Mouse (Mus musculus) C2C12 (cell line): ENCODE measurements around the gene Cntn4. TPM values are rescaled to one million over a fixed set of nuclear protein-coding genes. Genes with fewer than 3 reads are reported as not detected.

Experiments used
- H3K27me3 ChIP-seq: one replicate; pipeline ENCODE4 v1.6.1; 2011; ENCODE audit not compliant: control insufficient read depth, insufficient read depth, insufficient read length
- H3K36me3 ChIP-seq: one replicate; pipeline ENCODE4 v1.6.1; 2011; ENCODE audit not compliant: control insufficient read depth, insufficient read depth
- H3K4me3 ChIP-seq: one replicate; pipeline ENCODE4 v1.5.1; 2011; ENCODE audit warnings: mild to moderate bottlenecking, control low read depth; ENCODE audit not compliant: poor library complexity, insufficient read depth, severe bottlenecking
- H3K79me2 ChIP-seq: one replicate; pipeline ENCODE4 v1.6.1; 2011; ENCODE audit not compliant: control insufficient read depth, insufficient read depth
- H3K79me3 ChIP-seq: one replicate; pipeline ENCODE4 v1.6.1; 2011; ENCODE audit warnings: low read depth, control low read depth
- H3ac ChIP-seq: one replicate; pipeline ENCODE3; 2011; ENCODE audit warnings: low read depth; ENCODE audit not compliant: control insufficient read depth, insufficient read length
- CEBPB ChIP-seq: IDR thresholded peaks from one replicate; pipeline ENCODE4 v1.6.1; 2011; ENCODE audit warnings: low read depth, mild to moderate bottlenecking, control low read depth, moderate library complexity
- CTCF ChIP-seq: IDR thresholded peaks from one replicate; pipeline ENCODE4 v1.5.1; 2011; ENCODE audit not compliant: control insufficient read depth, insufficient read depth, insufficient read length
- FOSL1 ChIP-seq: IDR thresholded peaks from one replicate; pipeline ENCODE4 v1.8.0; 2011; ENCODE audit warnings: mild to moderate bottlenecking, low read length; ENCODE audit not compliant: poor library complexity, insufficient read depth, severe bottlenecking
- MAX ChIP-seq: IDR thresholded peaks from one replicate; pipeline ENCODE4 v1.6.1; 2011; ENCODE audit warnings: mild to moderate bottlenecking, control low read depth
- MYOD1 ChIP-seq: IDR thresholded peaks from one replicate; pipeline ENCODE4 v1.6.1; 2011; ENCODE audit warnings: low read depth; ENCODE audit not compliant: control insufficient read depth, insufficient read length
- MYOG ChIP-seq: IDR thresholded peaks from one replicate; pipeline ENCODE4 v1.6.1; 2011; ENCODE audit not compliant: control insufficient read depth, insufficient read length; ENCODE audit errors: extremely low read depth
- USF1 ChIP-seq: IDR thresholded peaks from one replicate; pipeline ENCODE4 v1.6.1; 2011; ENCODE audit warnings: low read depth, mild to moderate bottlenecking, control low read depth, moderate library complexity
- polyA plus RNA-seq: library from polyadenylated mRNA; unstranded; fragments of >200 nt; fragmentation: generic; extraction: Trizol; gene quantifications from one replicate; pipeline ENCODE4 v1.2.1, GENCODE M21; 2012; ENCODE audit warnings: missing spikeins

Gene Cntn4
- polyA plus RNA-seq, 1 experiment: not detected

- TF ChIP-seq FOSL1: no peak
- no peak for TF ChIP-seq MYOD1
- TF ChIP-seq MAX: no peak
- no peak for TF ChIP-seq CTCF
- no peak for TF ChIP-seq CEBPB
- no peak for TF ChIP-seq USF1
- no peak for TF ChIP-seq MYOG
- no peaks in the 10 kb centered on the region for H3K36me3 ChIP-seq
- no peak overlapping the region for H3ac ChIP-seq
These were observed 1024.5 kb downstream of the Cntn4 start for GRCm38 (mm10) chr6:106701931-106702330.

DNA sequence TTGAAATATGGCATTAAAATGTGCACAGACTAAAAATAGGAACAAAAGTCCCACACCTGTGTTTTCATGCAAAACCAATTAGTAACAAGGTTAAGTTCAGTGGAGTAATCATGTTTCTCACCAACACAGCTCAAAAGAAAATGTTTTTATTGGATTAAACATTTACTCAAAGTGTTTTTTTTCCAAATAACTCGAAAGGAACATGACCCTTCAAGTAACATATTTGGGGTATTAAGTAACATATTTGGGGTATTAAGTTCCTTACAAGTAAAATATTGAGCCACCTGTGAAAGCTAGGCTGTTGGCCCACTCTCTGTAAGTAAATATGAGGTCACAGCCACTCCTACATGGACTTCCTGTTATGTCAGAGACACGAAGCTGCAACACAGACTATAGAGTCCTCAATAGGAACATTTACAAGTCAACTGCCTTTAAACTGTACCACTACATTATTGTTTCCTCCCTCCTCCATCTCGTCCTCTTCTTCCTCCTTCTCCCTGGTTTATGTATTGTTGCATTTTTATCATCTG is 1028.1 kb downstream of the Cntn4 start:
- no peaks in the 10 kb centered on the region for H3K79me2 ChIP-seq
- TF ChIP-seq CTCF: no peak
- TF ChIP-seq CEBPB: no peak
- no peak for TF ChIP-seq FOSL1
- TF ChIP-seq MAX: no peak
- no peak for TF ChIP-seq MYOG
- no peak for TF ChIP-seq USF1
- TF ChIP-seq MYOD1: no peak
- no peaks in the 10 kb centered on the region for H3K36me3 ChIP-seq
- H3K27me3 ChIP-seq: no peaks in the 10 kb centered on the region
- no peak overlapping the region for H3ac ChIP-seq
- no peaks in the 10 kb centered on the region for H3K79me3 ChIP-seq
- H3K4me3 ChIP-seq: no peak overlapping the region

More at GRCm38 (mm10) chr6:106701931-106702330, 1024.5 kb downstream of the Cntn4 start:
- no peaks in the 10 kb centered on the region for H3K27me3 ChIP-seq
- no peaks in the 10 kb centered on the region for H3K79me3 ChIP-seq
- H3K79me2 ChIP-seq: no peaks in the 10 kb centered on the region
- H3K4me3 ChIP-seq: no peak overlapping the region

GRCm38 (mm10) chr6:106725642-106726041 is 1048.2 kb downstream of the Cntn4 start:
- no peaks in the 10 kb centered on the region for H3K79me3 ChIP-seq
- H3K27me3 ChIP-seq: no peaks in the 10 kb centered on the region
- no peak overlapping the region for H3ac ChIP-seq
- no peak overlapping the region for H3K4me3 ChIP-seq
- H3K36me3 ChIP-seq: no peaks in the 10 kb centered on the region
- TF ChIP-seq CEBPB: no peak
- no peak for TF ChIP-seq MYOD1
- TF ChIP-seq CTCF: no peak
- no peak for TF ChIP-seq FOSL1
- no peak for TF ChIP-seq USF1
- no peak for TF ChIP-seq MYOG
- TF ChIP-seq MAX: no peak
- no peaks in the 10 kb centered on the region for H3K79me2 ChIP-seq

DNA sequence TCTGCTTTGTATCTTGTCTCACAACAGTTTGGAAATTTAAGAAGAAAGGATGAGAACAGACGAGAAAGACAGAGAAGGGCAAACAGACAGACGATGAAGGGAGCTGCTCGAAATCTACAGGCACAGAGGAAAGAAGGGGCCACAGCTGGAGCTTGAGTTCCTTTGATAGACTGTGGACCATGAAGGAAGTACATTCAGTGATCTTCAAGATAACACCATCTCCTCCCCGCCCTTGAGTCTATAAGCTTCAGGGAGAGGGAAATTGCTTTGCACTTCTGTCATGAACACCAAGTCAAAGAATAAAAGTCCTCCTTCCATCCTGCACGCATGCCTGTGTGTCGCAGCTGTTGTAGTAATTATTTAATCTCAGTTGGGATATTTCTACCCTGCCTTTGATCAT is 1048.6 kb downstream of the Cntn4 start:
- Histone ChIP-seq H3K27me3 (no peaks in the 10 kb centered on the region), H3K4me3 (no peak overlapping the region), H3K79me3 (no peaks in the 10 kb centered on the region), H3ac (no peak overlapping the region), H3K79me2 (no peaks in the 10 kb centered on the region), H3K36me3 (no peaks in the 10 kb centered on the region)
- TF ChIP-seq MYOD1: no peak
- no peak for TF ChIP-seq MAX
- no peak for TF ChIP-seq MYOG

- no peak for TF ChIP-seq USF1
- TF ChIP-seq FOSL1: no peak
- no peak for TF ChIP-seq MYOG
- TF ChIP-seq MAX: no peak
- no peak for TF ChIP-seq CEBPB
- TF ChIP-seq MYOD1: no peak
- TF ChIP-seq CTCF: no peak
- no peaks in the 10 kb centered on the region for H3K79me3 ChIP-seq
- H3K4me3 ChIP-seq: no peak overlapping the region
- H3K36me3 ChIP-seq: no peaks in the 10 kb centered on the region
- no peak overlapping the region for H3ac ChIP-seq
- H3K79me2 ChIP-seq: no peaks in the 10 kb centered on the region
- H3K27me3 ChIP-seq: no peaks in the 10 kb centered on the region
These were observed 1050.2 kb downstream of the Cntn4 start for GRCm38 (mm10) chr6:106727703-106728102.

- no peaks in the 10 kb centered on the region for H3K79me2 ChIP-seq
- TF ChIP-seq MAX (no peak), CEBPB (no peak), MYOD1 (no peak), MYOG (no peak), CTCF (no peak), USF1 (no peak), FOSL1 (no peak)
- no peak overlapping the region for H3ac ChIP-seq
- no peaks in the 10 kb centered on the region for H3K36me3 ChIP-seq
- H3K4me3 ChIP-seq: no peak overlapping the region
- no peaks in the 10 kb centered on the region for H3K27me3 ChIP-seq
- H3K79me3 ChIP-seq: no peaks in the 10 kb centered on the region
These were observed 1052.3 kb downstream of the Cntn4 start for GRCm38 (mm10) chr6:106729682-106730314.
